Mouse (Mus musculus) B cell, adult 2 months (primary cell): ENCODE measurements around the gene Snx6.
A peak's percentile ranks its signal among the peaks of the same experiment; 100 is the strongest.
"Not testable (repeated sequence)": the region's sequence is repeated elsewhere in the genome, so short reads cannot be mapped to it uniquely, and the experiment has no call there.

Experiments used
- DNase-seq, 2 experiments: peaks; one replicate each; pipeline ENCODE4 v3.0.0; 2022

Gene Snx6

GRCm38 (mm10) chr12:54795153-54795998 is at the start of gene Snx6:
Snx6 (minus strand) TSS chr12:54795703.
- DNase-seq: peak; percentile 81 to 83

DNA sequence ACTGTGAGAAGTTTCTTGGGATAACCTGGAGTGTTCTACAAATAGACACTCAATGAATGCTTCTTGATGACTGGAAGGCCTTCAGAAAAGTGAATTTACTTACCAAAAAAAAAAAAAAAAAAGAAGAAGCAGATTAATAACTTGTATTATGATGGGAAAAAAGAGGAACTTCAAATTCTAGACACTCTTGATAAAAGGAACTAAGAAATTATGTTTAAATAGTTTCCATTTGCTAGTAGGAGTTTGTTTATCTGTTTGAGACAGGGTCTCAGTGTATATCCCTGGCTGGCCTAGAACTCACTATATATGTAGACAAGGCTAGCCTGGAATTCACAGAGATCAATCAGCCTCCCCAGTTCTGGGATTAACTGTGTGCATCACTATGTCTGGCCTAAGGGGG is 48.9 kb upstream of the Snx6 start:
- peak; percentile 16 to 24 for DNase-seq

DNA sequence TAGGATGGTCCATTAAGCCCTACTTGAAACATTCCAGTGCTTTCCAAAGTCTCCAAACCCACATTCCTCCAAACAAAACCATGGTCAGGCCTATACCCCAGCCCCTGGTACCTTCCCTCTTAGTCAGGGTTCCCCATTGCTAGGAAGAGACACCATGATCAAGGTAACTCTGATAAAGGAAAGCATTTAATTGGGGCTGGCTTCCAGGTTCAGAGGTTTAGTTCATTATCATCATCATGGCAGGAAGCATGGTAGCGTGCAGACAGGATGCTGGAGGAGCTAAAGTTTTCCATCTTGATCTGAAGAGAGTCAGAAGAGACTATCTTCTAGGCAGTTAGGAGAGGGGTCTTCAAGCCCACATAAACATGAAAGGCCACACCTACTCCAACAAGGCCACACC is 46.1 kb upstream of the Snx6 start:
- no peak for DNase-seq

GRCm38 (mm10) chr12:54839815-54840214 is 44.3 kb upstream of the Snx6 start:
- DNase-seq: no peak

GRCm38 (mm10) chr12:54838931-54839330 is 43.4 kb upstream of the Snx6 start:
- DNase-seq: no peak

- DNase-seq: no peak
Observed at GRCm38 (mm10) chr12:54835608-54836570, 40.4 kb upstream of the Snx6 start.

DNA sequence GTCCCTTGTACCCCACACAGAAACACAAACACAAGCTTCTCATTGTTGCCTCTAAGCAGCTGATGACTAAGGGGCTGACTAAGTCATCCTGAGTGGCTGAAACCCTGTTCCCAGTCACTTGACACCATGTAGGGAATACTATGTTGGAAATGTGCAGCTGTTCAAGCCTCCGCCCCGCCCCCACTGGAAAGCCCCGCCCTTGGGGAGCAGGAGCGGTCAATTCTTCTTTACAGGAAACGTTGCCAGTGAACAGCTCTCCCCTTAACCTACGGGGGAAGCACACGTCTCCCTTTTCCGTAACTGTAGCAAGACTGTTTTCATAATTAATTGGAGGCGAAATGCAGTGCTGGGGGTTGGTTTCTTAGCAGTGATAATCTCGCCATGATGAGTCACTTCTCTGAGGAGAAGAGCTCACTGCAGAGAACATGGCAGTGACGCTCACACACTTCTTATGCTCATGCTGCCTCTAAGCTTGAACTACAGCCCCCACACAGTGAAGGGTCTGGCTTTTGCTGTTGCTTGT is 39.5 kb upstream of the Snx6 start:
- peak; percentile 20 to 32 for DNase-seq

- no peak for DNase-seq
Observed at GRCm38 (mm10) chr12:54833856-54834399, 38.4 kb upstream of the Snx6 start.

DNA sequence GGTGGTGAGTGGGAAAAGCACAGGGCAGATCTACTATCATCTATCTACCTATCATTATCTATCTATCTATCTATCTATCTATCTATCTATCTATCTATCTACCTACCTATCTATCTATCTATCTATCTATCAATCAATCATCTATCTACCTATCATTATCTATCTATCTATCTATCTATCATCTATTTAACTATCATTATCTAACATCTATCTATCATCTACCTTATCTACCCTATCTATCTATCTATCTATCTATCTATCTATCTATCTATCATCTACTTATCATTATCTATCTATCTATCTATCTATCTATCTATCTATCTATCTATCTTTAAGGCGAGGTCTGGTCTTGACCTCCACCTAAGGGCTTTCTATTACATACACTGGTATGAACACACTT is 36.4 kb upstream of the Snx6 start:
- not testable (repeated sequence) for DNase-seq

GRCm38 (mm10) chr12:54830574-54830973 is 35.1 kb upstream of the Snx6 start:
- DNase-seq: peak; percentile 84 to 86

- DNase-seq: no peak
Observed at GRCm38 (mm10) chr12:54829876-54830275, 34.4 kb upstream of the Snx6 start.

DNA sequence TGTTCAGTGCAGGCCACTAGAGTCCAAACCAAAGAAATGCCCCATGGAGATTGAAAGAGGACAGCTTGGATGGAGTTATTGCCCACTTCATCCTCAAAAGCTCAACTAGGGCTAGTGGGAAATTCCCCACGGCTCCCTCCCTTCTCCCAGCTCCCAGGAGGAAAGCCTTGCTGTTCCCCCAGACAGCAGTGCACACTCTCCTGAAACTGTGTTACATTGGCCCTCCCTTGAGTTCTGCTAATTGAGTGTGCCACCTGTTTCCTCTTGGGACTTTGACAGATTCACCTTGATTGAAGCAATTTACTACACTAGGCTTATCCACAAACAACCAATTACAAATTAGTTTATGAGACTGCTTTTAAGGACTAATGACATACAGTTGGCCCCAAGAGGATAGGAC is 32.5 kb upstream of the Snx6 start:
- no peak for DNase-seq

DNA sequence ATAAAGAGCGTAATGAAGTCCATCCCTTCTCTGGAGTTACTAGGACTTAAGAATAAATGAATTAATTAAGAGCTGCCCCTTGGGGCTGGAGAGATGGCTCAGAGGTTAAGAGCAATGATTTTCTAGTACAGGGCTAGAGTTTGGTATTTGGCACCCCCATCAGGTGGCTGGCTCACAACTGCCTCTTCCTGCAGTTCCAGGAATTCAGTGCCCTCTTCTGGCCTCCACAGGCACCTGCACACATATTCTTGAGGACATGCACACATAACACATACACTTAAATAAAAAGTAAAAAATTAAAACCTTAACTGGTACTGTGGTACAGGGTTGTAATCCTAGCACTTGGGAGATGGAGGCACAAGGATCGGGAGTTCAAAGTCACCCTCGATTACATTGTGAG is 29.7 kb upstream of the Snx6 start:
- no peak for DNase-seq

- DNase-seq: no peak
Observed at GRCm38 (mm10) chr12:54822836-54823426, 27.4 kb upstream of the Snx6 start.

DNA sequence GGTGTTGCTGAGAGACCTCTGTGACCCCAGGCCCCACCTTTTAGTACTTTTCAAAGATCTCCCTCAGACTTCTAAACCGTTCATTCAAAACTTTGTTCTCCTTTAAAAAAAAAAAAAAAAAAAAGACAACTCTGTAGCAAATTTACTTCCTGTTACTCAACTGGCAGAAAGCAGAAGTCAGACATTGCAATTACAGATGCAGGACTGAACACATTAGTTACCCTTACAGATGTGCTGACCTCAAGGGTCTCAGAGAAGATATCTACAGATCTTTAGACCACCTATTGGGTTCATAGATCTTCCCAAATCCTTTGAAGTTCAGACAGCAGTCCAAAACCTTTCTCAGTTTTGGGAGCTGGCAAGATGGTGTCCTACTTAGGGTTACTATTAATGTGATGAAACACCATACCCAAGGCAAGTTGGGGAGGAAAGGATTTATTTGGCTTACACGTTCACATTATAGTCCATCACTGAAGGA is 25.2 kb upstream of the Snx6 start:
- DNase-seq: peak; percentile 36 to 45

DNA sequence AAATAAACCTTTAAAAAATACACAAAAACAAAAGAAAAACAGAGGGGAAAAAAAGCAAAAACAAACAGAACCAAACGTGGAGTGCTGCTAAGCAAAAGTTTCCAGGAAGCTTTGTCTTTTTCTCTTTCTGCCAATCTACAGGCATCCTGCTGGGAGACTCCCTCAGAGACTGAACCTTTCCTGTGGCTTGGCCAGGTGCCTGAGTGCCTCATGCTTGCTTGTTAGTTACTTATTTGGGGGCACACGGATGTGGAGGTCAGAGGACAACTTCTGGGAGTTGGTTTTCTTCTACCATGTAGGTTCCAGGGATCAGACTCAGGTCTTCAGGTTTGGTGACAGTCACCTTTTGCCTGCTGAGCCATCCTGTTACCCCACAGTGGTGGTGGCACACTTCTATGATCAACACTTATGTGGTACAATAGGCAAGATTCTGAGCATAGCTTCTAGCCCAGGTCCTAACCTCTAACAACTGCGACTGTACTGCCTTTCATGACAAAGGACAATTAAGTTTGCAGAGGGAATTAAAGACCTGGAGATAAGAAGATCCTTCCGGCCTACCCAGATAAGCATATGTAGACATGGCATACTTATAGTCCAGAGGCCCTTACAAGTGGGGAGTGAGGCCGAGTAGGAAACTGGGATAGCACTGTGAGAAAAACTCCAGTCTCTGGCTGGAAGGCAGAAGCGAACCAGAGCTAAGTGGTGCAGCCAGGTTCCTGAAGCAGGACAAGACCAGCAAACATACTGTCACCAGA is 23.9 kb upstream of the Snx6 start:
- no peak for DNase-seq

- no peak for DNase-seq
Observed at GRCm38 (mm10) chr12:54810142-54810541, 14.6 kb upstream of the Snx6 start.

GRCm38 (mm10) chr12:54807481-54807880 is 12.0 kb upstream of the Snx6 start:
- DNase-seq: no peak

DNA sequence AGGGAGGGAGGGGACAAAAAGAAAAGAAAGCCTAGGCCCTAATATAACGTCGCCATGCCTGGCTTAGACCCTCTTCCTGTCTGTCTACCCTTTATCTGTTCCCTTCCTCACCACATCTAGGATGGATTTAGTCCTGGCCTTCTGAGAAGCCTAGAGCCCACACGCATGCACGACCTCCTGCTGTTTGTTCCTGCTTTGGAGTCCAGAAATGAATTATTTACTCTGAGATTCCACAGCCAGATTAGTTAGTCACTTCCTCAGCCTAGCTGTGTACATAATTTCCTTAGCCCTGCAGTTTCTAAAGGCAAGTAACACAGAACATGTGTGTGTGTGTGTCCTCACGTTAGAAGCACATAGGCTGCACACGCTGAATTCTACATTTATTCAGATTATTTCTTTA is 10.6 kb upstream of the Snx6 start:
- DNase-seq: no peak

DNA sequence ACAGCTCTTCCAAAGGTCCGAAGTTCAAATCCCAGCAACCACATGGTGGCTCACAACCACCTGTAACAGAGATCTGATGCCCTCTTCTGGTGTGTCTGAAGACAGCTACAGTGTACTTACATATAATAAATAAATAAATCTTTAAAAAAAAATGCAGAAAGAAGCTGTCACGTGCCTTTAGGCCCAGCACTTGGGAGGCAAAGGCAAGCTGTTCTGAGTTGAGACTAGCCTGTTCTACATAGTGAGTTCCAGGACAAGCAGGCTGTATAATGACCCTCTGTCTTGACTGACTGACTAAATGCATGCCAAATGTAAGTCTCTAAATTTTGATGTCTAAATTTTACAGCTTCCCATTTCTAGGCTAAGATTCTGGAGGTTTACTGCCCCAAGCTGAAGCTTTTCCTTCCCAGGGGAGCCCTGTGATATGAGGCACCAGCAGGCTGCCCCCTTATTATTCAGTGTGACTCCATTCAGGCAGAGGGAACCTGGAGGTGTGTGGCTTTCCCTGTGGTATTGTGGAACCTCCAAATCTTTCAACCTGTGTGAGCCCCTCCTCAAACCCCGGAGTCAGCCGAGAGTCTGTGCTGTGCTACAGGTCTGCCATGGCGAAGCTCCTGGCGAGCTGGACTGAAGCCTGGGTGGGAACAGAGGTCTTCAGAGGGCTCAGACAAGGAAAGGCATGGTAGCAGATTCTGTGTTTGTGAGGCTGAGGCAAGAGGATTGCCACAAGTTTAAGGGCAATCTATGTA is 9.9 kb upstream of the Snx6 start:
- no peak for DNase-seq

- no peak for DNase-seq
Observed at GRCm38 (mm10) chr12:54803531-54803930, 8.0 kb upstream of the Snx6 start.
